ENCODE assay signal across 8 mouse cellular contexts in the genomic region with DNA sequence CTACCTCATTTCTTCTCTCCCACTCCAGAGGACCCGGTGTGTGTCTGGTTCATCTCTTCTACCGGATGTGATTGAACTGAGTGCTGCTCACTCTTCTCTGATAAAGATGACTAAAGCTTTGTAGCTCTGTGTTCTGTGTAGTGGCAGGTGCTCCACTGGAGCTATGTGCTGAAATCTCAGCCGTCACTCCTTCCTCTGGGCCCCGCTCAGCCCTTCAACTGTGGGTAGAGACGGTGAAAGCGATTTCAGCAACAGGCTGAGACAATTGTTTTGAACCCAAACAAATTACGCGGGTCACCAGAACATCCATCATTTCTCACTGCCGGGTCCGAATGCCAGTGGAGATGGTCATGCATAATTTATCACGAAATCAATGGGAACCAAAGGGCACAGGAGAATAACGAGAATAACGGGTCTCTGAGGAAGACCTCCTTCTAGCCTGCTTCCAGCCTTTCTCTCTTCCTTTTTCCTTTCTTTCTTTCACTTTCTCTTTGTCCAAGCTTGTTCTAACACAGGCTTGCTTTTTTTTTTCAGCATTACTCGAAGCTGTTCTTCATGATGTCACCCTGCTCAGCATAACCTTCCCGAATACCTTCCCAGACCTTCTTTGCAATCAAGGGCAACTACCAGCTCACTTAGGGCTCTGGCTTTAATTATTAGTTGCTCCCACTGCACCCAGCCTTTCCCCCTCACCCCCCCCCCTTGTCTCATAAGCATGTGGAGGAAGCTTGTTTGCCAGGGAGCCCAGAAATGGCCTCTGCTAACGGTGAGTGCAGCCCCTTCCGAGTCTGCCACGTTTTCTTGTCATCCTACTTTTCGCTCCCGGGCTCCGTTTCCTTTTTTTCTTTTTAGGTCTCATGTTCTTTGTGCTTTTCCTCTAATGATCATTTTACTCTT. TPM values are rescaled to one million over a fixed set of nuclear protein-coding genes. Genes with fewer than 3 reads are reported as not detected.
DNase-seq lines count a peak whose midpoint lies in the region; ATAC-seq lines count a peak whose summit lies in the region.
"Had no signal": no experiment of that assay in that cellular context is flagged by ENCODE, and none has a peak within 500 bp of the region (broad histone marks: within the 10 kb centered on the region; RNA-seq: fewer than 3 reads in every experiment).

No protein-coding gene starts in this region.

- no peaks in the 10 kb centered on the region; the same call in 1 of the 2 replicates for H3K9me3 ChIP-seq in megakaryocyte, embryonic 14.5 days
- H3K9me3 ChIP-seq in embryonic facial prominence, embryonic 13.5 days: no peaks in the 10 kb centered on the region
- no peaks in the 10 kb centered on the region for H3K9me3 ChIP-seq in hindbrain, embryonic 15.5 days

- H3K9ac ChIP-seq in embryonic facial prominence, embryonic 13.5 days: no peak overlapping the region
- no peak overlapping the region for H3K9ac ChIP-seq in hindbrain, embryonic 15.5 days

- peaks cover 9% of the 10 kb centered on the region for H3K27me3 ChIP-seq in megakaryocyte, embryonic 14.5 days (replicated peaks)
- peaks cover 21% of the 10 kb centered on the region for H3K27me3 ChIP-seq in embryonic facial prominence, embryonic 13.5 days
- H3K27me3 ChIP-seq in hindbrain, embryonic 15.5 days: no peaks in the 10 kb centered on the region

- no peaks in the 10 kb centered on the region for H3K36me3 ChIP-seq in megakaryocyte, embryonic 14.5 days (replicated peaks; ENCODE audit: low read length)
- no peaks in the 10 kb centered on the region for H3K36me3 ChIP-seq in embryonic facial prominence, embryonic 13.5 days
- no peaks in the 10 kb centered on the region for H3K36me3 ChIP-seq in hindbrain, embryonic 15.5 days

- no peak for ATAC-seq in megakaryocyte, adult 5-6 weeks (ENCODE audit: poor library complexity, severe bottlenecking)
- ATAC-seq in embryonic facial prominence, embryonic 13.5 days (ENCODE audit: insufficient number of reproducible peaks, insufficient read depth, low FRiP score, low TSS enrichment, low read depth): no peak
- ATAC-seq in hindbrain, embryonic 15.5 days (ENCODE audit: low FRiP score, low read depth): no peak

- WGBS in embryonic facial prominence, embryonic 13.5 days: 47% methylated on average over 21 of the region's 21 CpGs
- WGBS in hindbrain, embryonic 15.5 days: 21% methylated on average over 21 of the region's 21 CpGs

- peak overlapping the region; percentile 29 for H3K4me2 ChIP-seq in embryonic facial prominence, embryonic 13.5 days
- peak overlapping the region; percentile 36 for H3K4me2 ChIP-seq in hindbrain, embryonic 15.5 days

- DNase-seq in retina, postnatal 1 day: peak; percentile 53
- no peak for DNase-seq in lung, postnatal 14 days
- DNase-seq in urinary bladder, adult 2 months (ENCODE audit: low spot score): no peak
- DNase-seq: lung, postnatal 36 days had no signal

- peaks cover 41% of the 10 kb centered on the region for H3K4me1 ChIP-seq in megakaryocyte, embryonic 14.5 days
- H3K4me1 ChIP-seq in embryonic facial prominence, embryonic 13.5 days: peaks cover 43% of the 10 kb centered on the region
- H3K4me1 ChIP-seq in hindbrain, embryonic 15.5 days (replicated peaks): peaks cover 37% of the 10 kb centered on the region

- H3K4me3 ChIP-seq in megakaryocyte, embryonic 14.5 days (replicated peaks): peak overlapping the region; percentile 86
- H3K4me3 ChIP-seq in embryonic facial prominence, embryonic 13.5 days: no peak overlapping the region
- no peak overlapping the region for H3K4me3 ChIP-seq in hindbrain, embryonic 15.5 days

- H3K27ac ChIP-seq in embryonic facial prominence, embryonic 13.5 days: no peak overlapping the region
- no peak overlapping the region for H3K27ac ChIP-seq in hindbrain, embryonic 15.5 days (replicated peaks)

RNA-seq across cellular contexts. Expression of gene Acbd6, which starts 27.1 kb away (rescaled TPM):
- polyA plus RNA-seq in megakaryocyte, embryonic 14.5 days (2012; ENCODE audit: insufficient read depth, low replicate concordance): 266 and 594 TPM in 2 replicates
- total RNA-seq in megakaryocyte, adult 5-6 weeks (2015): 19.6 and 20.9 TPM in 2 replicates
- total RNA-seq in megakaryocyte, adult 5-6 weeks (2017): 9.3 and 24.0 TPM in 2 replicates
- polyA plus RNA-seq in embryonic facial prominence, embryonic 13.5 days (2015; fragmentation: Nextera tagmentation; extraction: Ambion mirVana): 74.6 and 77.7 TPM in 2 replicates
- polyA plus RNA-seq in hindbrain, embryonic 15.5 days (2015; fragmentation: Nextera tagmentation; extraction: Ambion mirVana): 95.2 and 109 TPM in 2 replicates
- polyA plus RNA-seq in urinary bladder, adult 2 months (2012; rRNA removed): 86.1 and 89.6 TPM in 2 replicates
